Mouse (Mus musculus) lung, embryonic 15.5 days (tissue): ENCODE measurements around the gene Nup133. TPM values are rescaled to one million over a fixed set of nuclear protein-coding genes. Genes with fewer than 3 reads are reported as not detected.

Experiments used
- ATAC-seq: fragments of 200-750 bp; cut with Nextera tagmentation; 2 replicates; pipeline ENCODE4 v1.8.0; 2017; ENCODE audit warnings: moderate number of reproducible peaks, borderline replicate concordance; ENCODE audit not compliant: low FRiP score, low TSS enrichment; ENCODE audit errors: extremely low read depth
- H3K27ac ChIP-seq: fragments of 300-500 bp; sonication (generic); 2 replicates; pipeline ENCODE4 v1.5.1; 2015; ENCODE audit warnings: moderate library complexity, mild to moderate bottlenecking, inconsistent platforms
- H3K27me3 ChIP-seq: fragments of 300-500 bp; sonication (generic); 2 replicates; pipeline ENCODE4 v1.6.1; 2015; ENCODE audit warnings: inconsistent platforms
- H3K36me3 ChIP-seq: fragments of 300-500 bp; sonication (generic); 2 replicates; pipeline ENCODE4 v1.6.1; 2015; ENCODE audit warnings: inconsistent platforms
- H3K4me1 ChIP-seq: fragments of 300-500 bp; sonication (generic); 2 replicates; pipeline ENCODE4 v1.6.1; 2015; ENCODE audit warnings: inconsistent platforms
- H3K4me2 ChIP-seq: fragments of 300-500 bp; sonication (generic); 2 replicates; pipeline ENCODE4 v1.6.1; 2015; ENCODE audit warnings: inconsistent platforms, mild to moderate bottlenecking, moderate library complexity
- H3K4me3 ChIP-seq: fragments of 300-500 bp; sonication (generic); 2 replicates; pipeline ENCODE4 v1.5.1; 2015; ENCODE audit warnings: mild to moderate bottlenecking, inconsistent platforms
- H3K9ac ChIP-seq: fragments of 300-500 bp; sonication (generic); 2 replicates; pipeline ENCODE4 v1.6.1; 2015; ENCODE audit warnings: inconsistent platforms
- H3K9me3 ChIP-seq: fragments of 300-500 bp; sonication (generic); 2 replicates; pipeline ENCODE4 v1.6.1; 2016; ENCODE audit warnings: inconsistent platforms
- WGBS: fragments of 180-500 bp; shearing (Covaris S2); methylation state at CpG from one replicate; pipeline ENCODE4 v1.1.7; 2015; 5-methylcytosine and 5-hydroxymethylcytosine counted together
- polyA plus RNA-seq: library from polyadenylated mRNA; unstranded; fragments of >200 nt; fragmentation: Nextera tagmentation; extraction: Ambion mirVana; gene quantifications from 2 replicates; pipeline ENCODE4 v1.2.1, GENCODE M21; 2015

Nup133 gene
- polyA plus RNA-seq, 1 experiment from 2014 or later, result 42.5 TPM

DNA sequence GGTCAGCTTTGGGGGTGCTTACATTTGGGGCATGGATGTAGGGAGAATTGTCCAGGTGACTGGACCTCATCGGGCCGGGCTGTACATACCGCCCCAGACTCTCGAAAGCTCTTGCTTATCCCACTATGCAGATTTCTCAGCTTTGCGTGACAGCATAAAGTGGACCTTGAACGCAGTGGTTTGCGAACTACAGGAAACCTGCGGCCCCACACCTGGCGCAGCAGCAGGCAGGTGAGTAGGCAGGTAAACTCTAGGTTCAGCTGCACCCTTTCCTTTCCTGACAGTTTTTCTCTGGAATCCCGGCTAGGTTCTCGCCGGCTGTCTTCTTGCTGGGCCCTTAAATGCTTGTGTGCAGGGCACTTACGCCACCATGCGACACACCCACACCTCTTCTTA, 52.7 kb downstream of the Nup133 start:
- Histone ChIP-seq H3K4me3 (no peak overlapping the region), H3K27ac (no peak overlapping the region), H3K9ac (no peak overlapping the region), H3K4me1 (0 out of 2 replicates have a peak, but pooled peaks cover 3% of the 10 kb centered on the region), H3K4me2 (no peak overlapping the region), H3K36me3 (peaks cover 20% of the 10 kb centered on the region; the same call in 1 of the 2 replicates), H3K9me3 (no peaks in the 10 kb centered on the region), H3K27me3 (peaks cover 53% of the 10 kb centered on the region)
- ATAC-seq, result no peak
- WGBS, result 46% methylated on average over 14 of the region's 14 CpGs

DNA sequence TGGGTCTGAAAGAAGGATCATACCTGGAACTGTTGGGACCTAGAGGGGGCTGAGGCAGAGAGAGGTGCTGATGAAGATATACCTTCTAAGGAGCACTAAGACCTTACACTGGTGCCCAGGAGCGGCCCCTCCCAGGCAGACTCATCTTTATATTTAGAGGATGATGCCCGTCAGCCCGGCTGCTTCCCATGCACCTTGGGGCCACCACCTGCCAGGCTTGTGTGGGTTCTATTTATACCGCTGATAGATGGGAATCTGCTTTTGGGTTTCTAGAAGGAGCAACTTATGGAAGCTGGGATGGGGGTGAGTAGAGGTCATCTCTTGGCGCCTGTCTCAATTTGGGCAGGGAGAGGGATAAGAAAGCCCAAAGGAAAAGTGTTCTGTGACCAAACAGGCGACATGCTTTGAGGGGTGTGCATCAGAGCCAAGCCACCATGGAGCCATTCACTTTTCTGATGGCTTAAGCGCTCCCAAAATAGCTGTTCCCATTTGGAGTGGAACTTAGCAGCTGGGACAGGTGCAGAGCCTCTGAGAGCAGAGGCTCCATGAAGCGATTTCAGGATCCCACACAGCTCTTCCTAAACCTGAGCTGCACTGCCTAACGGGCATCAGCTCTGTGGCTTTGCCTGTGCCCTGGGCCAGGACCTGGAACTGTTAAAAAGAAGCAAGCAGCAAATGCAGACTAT, 53.2 kb downstream of the Nup133 start:
- Histone ChIP-seq H3K27ac (no peak overlapping the region), H3K36me3 (peaks cover 18% of the 10 kb centered on the region; the same call in 1 of the 2 replicates), H3K4me2 (no peak overlapping the region), H3K27me3 (peaks cover 58% of the 10 kb centered on the region), H3K4me1 (0 out of 2 replicates have a peak, but pooled peaks cover 3% of the 10 kb centered on the region), H3K4me3 (no peak overlapping the region), H3K9me3 (no peaks in the 10 kb centered on the region), H3K9ac (no peak overlapping the region)
- no peak for ATAC-seq
- WGBS, result 66% methylated on average over 9 of the region's 9 CpGs

DNA sequence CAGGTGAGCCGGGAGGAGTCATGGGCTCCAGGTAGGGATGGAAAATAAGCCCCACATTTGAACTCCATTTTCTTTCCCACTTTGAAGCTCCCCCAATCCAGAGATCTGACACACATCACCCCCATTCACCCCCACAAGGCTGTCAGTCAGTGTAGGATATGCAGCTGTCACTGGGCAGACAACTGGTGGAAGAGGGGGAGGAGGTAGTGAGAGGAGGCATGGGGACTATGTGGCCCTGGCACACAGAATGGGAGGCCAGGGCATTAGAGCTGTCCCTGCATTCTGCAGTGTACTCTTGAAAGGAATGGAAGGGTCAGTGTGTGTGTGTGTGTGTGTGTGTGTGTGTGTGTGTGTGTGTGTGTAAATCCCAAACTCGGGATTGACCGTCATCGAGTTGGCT, 53.8 kb downstream of the Nup133 start:
- Histone ChIP-seq H3K27me3 (peaks cover 64% of the 10 kb centered on the region), H3K9me3 (no peaks in the 10 kb centered on the region), H3K27ac (no peak overlapping the region), H3K4me2 (no peak overlapping the region), H3K4me1 (0 out of 2 replicates have a peak, but pooled peaks cover 3% of the 10 kb centered on the region), H3K9ac (no peak overlapping the region), H3K4me3 (no peak overlapping the region), H3K36me3 (peaks cover 12% of the 10 kb centered on the region; the same call in 1 of the 2 replicates)
- no peak for ATAC-seq
- WGBS, result 73% methylated on average over 4 of the region's 4 CpGs

DNA sequence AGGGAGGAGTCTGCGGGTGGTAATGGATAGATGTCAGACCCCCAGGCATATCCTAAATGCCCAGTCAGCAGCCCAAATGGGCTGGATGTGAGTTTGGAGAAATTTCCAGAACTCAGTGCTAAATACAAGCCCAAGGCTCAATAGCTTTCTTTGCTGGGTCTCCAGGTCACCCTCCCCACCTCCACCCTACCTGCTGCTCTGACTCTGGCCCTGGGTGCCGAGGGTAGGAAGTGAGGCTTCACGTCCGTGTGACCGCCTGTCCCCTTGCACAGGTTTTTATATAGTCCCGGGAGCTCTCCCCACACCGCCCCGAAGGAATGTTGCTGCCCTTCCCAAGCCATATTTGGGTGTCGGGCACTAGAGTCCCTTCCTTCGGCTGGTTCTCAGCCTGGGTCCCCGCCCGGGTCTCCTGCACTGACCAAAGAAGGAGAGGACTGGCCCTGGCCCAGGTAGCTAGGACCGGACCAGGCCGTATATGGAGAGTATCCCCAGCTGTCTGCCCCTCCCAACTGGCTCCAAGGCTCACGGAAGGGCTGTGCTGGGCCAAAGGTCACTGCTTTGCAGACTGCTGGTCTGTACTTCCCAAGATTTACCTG, 54.5 kb downstream of the Nup133 start, which contains the start of gene Acta1:
TSS of gene Acta1 (minus strand) at position 250 of the 596 bp plus-strand sequence.
- H3K4me3 ChIP-seq, result no peak within 1 kb of the TSS
- H3K4me1 ChIP-seq, result 0 out of 2 replicates have a peak, but pooled peaks cover 3% of the 10 kb centered on the region
- H3K9me3 ChIP-seq, result no peaks in the 10 kb centered on the region
- H3K27ac ChIP-seq, result no peak within 1 kb of the TSS
- H3K36me3 ChIP-seq, result 0 out of 2 replicates have a peak, but pooled peaks cover 9% of the 10 kb centered on the region
- H3K9ac ChIP-seq, result no peak within 1 kb of the TSS
- no peak within 1 kb of the TSS for H3K4me2 ChIP-seq
- WGBS, result 19% methylated on average over 15 of the region's 15 CpGs
- ATAC-seq, result no peak
- H3K27me3 ChIP-seq, result peaks cover 70% of the 10 kb centered on the region

DNA sequence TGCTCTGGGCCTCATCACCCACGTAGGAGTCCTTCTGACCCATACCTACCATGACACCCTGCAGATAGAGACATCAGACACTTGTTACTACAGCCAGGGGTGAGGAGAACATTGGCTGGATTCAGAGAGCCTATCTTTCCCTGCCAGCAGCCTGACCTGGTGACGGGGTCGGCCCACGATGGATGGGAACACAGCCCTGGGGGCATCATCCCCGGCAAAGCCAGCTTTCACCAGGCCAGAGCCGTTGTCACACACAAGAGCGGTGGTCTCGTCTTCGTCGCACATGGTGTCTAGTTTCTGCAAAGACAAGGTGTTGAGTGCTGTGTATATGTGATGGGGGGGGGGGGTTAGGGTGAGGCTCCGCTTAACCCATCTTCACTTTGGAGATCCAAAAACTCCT, 55.7 kb downstream of the Nup133 start:
- H3K9me3 ChIP-seq, result no peaks in the 10 kb centered on the region
- H3K27ac ChIP-seq, result no peak overlapping the region
- H3K27me3 ChIP-seq, result peaks cover 72% of the 10 kb centered on the region
- H3K9ac ChIP-seq, result no peak overlapping the region
- 0 out of 2 replicates have a peak, but pooled peaks cover 3% of the 10 kb centered on the region for H3K4me1 ChIP-seq
- no peak overlapping the region for H3K4me2 ChIP-seq
- 72% methylated on average over 11 of the region's 11 CpGs for WGBS
- no peak for ATAC-seq
- H3K36me3 ChIP-seq, result no peaks in the 10 kb centered on the region
- H3K4me3 ChIP-seq, result no peak overlapping the region

DNA sequence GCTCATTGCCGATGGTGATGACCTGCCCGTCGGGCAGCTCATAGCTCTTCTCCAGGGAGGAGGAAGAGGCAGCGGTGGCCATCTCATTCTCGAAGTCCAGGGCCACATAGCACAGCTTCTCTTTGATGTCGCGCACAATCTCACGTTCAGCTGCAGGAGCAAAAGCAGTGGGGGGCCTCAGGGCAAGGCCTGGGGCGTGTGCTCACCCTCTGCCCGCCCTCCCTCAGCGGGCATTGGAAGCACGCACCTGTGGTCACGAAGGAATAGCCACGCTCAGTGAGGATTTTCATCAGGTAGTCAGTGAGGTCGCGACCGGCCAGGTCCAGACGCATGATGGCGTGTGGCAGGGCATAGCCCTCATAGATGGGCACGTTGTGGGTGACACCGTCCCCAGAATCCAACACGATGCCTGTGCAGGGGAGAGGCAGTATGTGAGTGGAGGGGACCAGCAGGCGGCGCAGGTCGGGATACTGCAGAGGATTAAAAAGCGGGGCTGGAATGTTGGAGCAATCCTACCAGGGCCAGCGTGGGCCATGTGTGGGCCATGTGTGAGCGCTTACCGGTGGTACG, 56.4 kb downstream of the Nup133 start:
- Histone ChIP-seq H3K27me3 (peaks cover 72% of the 10 kb centered on the region), H3K36me3 (no peaks in the 10 kb centered on the region), H3K4me2 (no peak overlapping the region), H3K9me3 (no peaks in the 10 kb centered on the region), H3K9ac (no peak overlapping the region), H3K27ac (no peak overlapping the region), H3K4me3 (no peak overlapping the region), H3K4me1 (0 out of 2 replicates have a peak, but pooled peaks cover 3% of the 10 kb centered on the region)
- 12% methylated on average over 30 of the region's 30 CpGs for WGBS
- ATAC-seq, result no peak

DNA sequence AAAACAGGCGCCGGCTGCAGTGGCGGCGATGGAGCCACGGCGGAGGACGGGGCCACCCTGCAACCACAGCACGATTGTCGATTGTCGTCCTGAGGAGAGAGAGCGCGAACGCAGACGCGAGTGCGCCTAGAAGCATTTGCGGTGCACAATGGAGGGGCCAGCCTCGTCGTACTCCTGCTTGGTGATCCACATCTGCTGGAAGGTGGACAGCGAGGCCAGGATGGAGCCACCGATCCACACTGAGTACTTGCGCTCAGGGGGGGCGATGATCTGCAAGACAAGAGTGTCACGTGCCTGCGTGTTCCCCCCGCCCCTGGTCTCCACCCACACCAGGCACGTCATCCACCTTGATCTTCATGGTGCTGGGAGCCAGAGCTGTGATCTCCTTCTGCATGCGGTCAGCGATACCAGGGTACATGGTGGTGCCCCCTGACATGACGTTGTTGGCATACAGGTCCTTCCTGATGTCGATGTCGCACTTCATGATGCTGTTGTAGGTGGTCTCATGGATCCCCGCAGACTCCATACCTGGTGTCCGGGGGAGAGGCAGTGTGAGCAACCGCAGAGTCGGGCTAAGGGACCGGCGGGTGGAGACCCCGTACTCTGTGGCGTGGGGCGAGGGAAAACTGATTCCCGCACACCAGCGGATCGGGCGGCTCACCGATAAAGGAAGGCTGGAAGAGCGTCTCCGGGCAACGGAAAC, 57.0 kb downstream of the Nup133 start:
- Histone ChIP-seq H3K27me3 (peaks cover 72% of the 10 kb centered on the region), H3K9ac (no peak overlapping the region), H3K9me3 (no peaks in the 10 kb centered on the region), H3K4me1 (0 out of 2 replicates have a peak, but pooled peaks cover 3% of the 10 kb centered on the region), H3K27ac (no peak overlapping the region), H3K36me3 (no peaks in the 10 kb centered on the region), H3K4me3 (no peak overlapping the region), H3K4me2 (no peak overlapping the region; the same call in 1 of the 2 replicates)
- ATAC-seq, result no peak
- WGBS, result 1% methylated on average over 49 of the region's 49 CpGs

DNA sequence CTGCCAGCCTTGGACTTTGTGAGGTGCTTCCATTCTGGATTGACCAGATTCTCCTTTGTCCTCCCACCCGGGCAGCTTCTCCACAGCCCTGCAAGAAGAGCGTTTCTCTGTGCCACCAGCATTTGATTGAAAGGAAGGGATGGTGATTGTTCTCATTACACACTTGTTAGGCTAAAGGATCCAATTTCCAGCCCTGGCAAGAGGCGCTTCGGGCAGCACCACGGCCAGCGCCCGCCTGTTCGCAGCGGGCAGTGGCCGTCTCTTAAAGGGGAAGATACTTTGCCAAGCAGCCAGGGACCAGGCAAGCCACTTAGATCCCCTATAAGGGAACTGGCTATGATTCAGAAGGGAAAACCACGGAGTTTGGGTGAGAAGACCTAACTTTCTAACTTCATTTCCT, 57.8 kb downstream of the Nup133 start:
- Histone ChIP-seq H3K9me3 (no peaks in the 10 kb centered on the region), H3K4me1 (0 out of 2 replicates have a peak, but pooled peaks cover 3% of the 10 kb centered on the region), H3K36me3 (no peaks in the 10 kb centered on the region), H3K27ac (no peak overlapping the region), H3K4me2 (no peak overlapping the region), H3K4me3 (no peak overlapping the region), H3K9ac (no peak overlapping the region), H3K27me3 (peaks cover 71% of the 10 kb centered on the region)
- 2% methylated on average over 11 of the region's 11 CpGs for WGBS
- ATAC-seq, result no peak

DNA sequence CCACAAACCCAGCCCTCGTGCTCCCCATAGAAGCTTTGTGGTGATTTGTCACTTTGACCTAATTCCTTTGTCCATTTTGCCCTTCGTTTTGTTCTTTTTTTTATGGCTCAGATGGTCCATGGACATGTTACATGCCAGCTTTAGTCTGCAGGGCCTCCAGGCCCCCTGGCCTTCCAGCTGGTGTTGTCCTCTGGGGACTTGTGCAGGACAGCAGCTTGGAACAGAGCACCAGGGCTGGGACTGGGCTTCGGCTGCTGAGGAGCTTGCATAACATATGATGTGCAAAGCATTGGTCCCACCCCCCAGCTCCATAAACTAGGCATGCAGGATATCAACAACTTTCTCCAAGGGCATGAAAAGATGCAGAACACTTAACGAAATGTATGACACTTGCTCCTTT, 59.3 kb downstream of the Nup133 start:
- no peak overlapping the region for H3K9ac ChIP-seq
- H3K27me3 ChIP-seq, result peaks cover 63% of the 10 kb centered on the region
- H3K9me3 ChIP-seq, result no peaks in the 10 kb centered on the region
- 0 out of 2 replicates have a peak, but pooled peaks cover 3% of the 10 kb centered on the region for H3K4me1 ChIP-seq
- no peak overlapping the region for H3K27ac ChIP-seq
- H3K36me3 ChIP-seq, result no peaks in the 10 kb centered on the region
- H3K4me2 ChIP-seq, result no peak overlapping the region
- no peak for ATAC-seq
- H3K4me3 ChIP-seq, result no peak overlapping the region
- 57% methylated on average over 4 of the region's 4 CpGs for WGBS

DNA sequence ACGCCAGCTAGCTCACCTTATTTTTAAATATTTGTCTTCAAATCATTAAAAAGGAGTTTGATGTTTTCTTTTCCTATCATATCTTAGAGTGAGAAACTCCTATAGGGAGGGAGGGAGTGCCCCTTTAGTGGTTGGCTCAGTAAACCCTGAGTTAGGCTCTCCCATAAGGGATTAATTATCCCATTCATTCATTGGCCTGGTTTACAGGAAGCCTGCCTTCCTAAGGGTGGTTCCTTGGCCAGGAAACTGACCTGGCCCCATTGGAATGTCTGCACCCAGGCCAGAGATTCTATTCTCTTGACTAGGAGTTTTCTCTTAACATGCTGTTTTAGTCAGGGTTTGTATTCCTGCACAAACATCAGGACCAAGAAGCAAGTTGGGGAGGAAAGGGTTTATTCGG, 61.1 kb downstream of the Nup133 start:
- 75% methylated on average over 2 of the region's 2 CpGs for WGBS
- H3K27ac ChIP-seq, result no peak overlapping the region
- no peak overlapping the region for H3K9ac ChIP-seq
- 0 out of 2 replicates have a peak, but pooled peaks cover 8% of the 10 kb centered on the region for H3K4me1 ChIP-seq
- H3K9me3 ChIP-seq, result no peaks in the 10 kb centered on the region
- no peak for ATAC-seq
- peaks cover 50% of the 10 kb centered on the region for H3K27me3 ChIP-seq
- H3K4me2 ChIP-seq, result no peak overlapping the region
- H3K36me3 ChIP-seq, result no peaks in the 10 kb centered on the region
- no peak overlapping the region for H3K4me3 ChIP-seq

DNA sequence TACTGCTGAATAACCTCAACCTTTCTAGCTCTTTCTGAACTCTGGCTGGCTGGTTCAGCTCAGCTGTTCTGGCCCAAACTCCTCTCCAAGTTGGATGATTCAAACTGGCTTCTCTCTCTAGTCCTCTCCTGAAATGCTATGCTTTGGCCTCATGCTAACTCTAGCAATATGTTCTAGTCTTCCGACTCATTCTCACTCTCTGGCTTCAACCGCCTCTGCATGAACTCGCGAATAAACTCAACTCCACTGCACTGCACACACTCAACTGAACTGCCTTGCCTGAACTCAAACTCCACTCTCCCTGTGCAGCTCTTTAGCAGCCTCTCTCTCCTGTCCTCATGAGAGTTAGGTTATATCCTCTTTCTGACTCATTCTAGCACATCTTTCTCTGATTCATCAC, 61.9 kb downstream of the Nup133 start:
- Histone ChIP-seq H3K27me3 (peaks cover 42% of the 10 kb centered on the region), H3K4me3 (no peak overlapping the region), H3K4me2 (no peak overlapping the region), H3K27ac (no peak overlapping the region), H3K9ac (no peak overlapping the region), H3K4me1 (0 out of 2 replicates have a peak, but pooled peaks cover 8% of the 10 kb centered on the region), H3K36me3 (no peaks in the 10 kb centered on the region), H3K9me3 (no peaks in the 10 kb centered on the region)
- 86% methylated on average over 4 of the region's 4 CpGs for WGBS
- ATAC-seq, result no peak
